Mouse (Mus musculus): ENCODE results near the gene Sec22a. TPM values are rescaled to one million over a fixed set of nuclear protein-coding genes. Genes with fewer than 3 reads are reported as not detected.

Sec22a gene
- 69.7 TPM for polyA plus RNA-seq (2014; fragmentation: Illumina TruSeq; extraction: RNeasy Lipid Tissue Mini Kit (QIAGEN cat#74804); ENCODE audit: low read depth, low replicate concordance)

DNA sequence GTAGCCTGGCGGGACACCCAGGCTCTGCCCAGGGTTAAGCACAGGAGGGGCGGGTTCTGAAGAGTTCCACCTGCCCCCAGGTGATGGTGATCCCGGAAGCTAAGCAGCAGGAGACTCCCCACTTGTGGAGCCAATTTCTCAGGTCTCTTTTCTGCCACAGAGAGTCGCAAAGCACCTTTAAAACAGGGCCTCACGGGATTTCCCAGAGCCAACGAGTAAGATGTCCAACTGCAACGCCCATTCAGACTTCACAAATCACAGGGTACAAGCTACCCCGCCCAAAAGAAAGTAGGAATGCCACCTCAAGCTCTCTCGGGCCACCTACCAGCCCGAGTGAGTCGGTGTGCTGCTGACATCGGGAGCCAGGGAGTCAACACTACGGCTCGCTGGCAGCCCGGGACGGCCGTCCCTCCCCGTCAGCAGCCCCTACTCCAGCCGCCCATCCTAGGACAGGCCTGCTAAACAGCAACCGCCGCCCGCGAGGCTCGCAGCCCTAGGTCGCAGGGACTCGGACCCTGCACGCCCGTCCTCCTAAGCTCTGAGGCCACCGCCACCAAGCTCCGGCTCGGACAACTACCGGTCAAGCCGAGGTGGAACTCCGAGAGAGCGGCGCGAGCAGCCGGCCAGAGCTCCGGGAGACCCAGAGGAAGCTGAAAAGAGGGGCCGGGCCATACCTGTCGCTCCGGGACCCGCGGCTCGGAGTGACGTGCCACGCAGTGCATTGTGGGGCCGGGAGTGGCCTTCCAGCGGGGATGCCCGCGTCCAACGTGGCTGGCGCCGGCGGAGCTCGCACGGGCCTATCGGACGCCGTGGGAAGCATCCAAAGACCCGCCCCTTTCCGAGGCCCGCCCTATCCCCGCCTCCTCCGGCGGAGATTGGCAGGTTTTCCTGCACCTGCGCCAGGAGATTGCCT, at the start of gene Sec22a:
Gene Sec22a (minus strand): TSS at position 769 of the 913 bp plus-strand sequence.

Other genes starting within 250 kb of the Sec22a start
- gene Adcy5, start 209.0 kb downstream of the Sec22a start, polyA plus RNA-seq (2014; fragmentation: Illumina TruSeq; extraction: RNeasy Lipid Tissue Mini Kit (QIAGEN cat#74804); ENCODE audit: low read depth, low replicate concordance), result 2.3 TPM
- gene Pdia5, start 127.0 kb upstream of the Sec22a start, polyA plus RNA-seq (2014; fragmentation: Illumina TruSeq; extraction: RNeasy Lipid Tissue Mini Kit (QIAGEN cat#74804); ENCODE audit: low read depth, low replicate concordance), result 6.3 TPM
- not detected for gene Sema5b, start 177.2 kb upstream of the Sec22a start, polyA plus RNA-seq (2014; fragmentation: Illumina TruSeq; extraction: RNeasy Lipid Tissue Mini Kit (QIAGEN cat#74804); ENCODE audit: low read depth, low replicate concordance)

Measured in sigmoid colon, adult 10 weeks (tissue).